Mouse (Mus musculus): ENCODE data around the gene Nol8.

- TF ChIP-seq FLI1 (IDR thresholded peaks at IDR 0.05; ENCODE audit: low read length) (no peak), GATA1 (IDR thresholded peaks at IDR 0.05; ENCODE audit: borderline replicate concordance, low read length) (no peak)
These were observed 1.0 kb upstream of the Nol8 start for GRCm38 (mm10) chr13:49651781-49652351.
